Mouse (Mus musculus): ENCODE measurements around the gene Plekho2.

Plekho2 gene

DNA sequence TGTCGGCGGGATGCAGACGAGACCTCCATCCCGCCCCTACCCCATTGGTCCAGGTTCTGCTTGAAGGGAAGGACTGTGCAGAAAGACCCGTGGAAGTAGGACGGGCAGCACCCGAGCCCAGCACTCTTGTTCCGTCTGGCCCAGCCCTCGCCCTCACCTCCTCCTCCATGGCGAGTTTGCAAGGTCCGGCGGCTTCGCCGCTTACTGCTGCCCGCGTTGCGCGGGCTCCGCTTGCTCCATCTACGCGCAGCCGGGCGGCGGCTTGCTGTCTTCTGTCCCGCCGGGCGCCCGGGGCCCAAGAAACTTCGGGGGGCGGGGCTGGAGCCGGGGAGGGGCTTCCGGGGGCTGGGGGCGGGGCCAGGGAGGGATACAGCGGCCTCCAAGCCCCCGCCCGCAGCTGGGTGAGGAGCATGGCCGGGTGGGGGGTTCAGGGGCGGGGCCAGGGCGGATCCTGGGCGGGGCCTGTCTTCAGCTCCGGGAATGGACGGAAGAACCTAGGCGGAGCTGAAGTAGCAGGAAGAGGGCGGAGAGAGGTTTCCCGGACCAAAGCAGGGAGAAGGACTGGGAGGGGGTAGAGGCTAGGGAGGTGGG is at the start of gene Plekho2:
TSS of gene Plekho2 (minus strand) at position 260 of the 591 bp plus-strand sequence.
- peak; percentile 75 for DNase-seq

DNA sequence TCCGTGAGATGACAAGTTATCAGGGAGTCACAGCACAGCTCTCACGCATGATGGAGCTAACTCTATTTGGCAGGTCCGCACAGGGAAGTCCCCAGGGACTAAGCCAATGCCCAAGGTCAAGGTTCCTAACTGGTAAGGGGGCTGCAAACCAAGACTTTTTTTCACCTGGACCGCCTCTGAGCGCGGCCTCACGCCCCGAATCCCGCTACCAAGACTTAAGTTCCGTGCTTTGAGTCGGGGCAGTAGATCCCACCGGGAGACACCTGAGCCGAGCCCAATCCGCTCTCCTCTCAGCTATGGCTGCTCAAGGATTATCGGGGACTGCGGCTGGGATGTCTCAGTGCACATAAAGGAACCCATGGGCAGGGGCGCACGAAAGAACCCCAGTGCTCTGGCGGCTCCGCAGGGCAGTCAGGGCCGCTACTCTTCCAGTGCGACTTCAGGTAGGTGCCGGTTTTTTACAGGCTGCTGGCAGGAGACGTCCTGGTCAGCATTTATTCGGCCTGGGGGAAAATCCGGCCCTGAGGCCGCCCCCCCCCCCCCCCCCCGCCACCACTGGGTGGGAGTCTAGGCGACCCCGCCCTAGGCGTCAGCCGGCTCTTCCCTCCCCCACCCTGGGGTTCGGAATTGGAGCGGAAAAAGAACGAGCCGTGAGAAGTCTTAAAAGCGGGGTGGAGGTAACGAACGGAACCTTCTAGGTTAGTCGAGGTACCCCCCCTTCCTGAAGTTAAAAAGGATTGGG is 49.4 kb upstream of the Plekho2 start, which contains the start of gene Rbpms2:
TSS of gene Rbpms2 (plus strand) at position 624 of the 742 bp plus-strand sequence.
- DNase-seq: no peak

DNA sequence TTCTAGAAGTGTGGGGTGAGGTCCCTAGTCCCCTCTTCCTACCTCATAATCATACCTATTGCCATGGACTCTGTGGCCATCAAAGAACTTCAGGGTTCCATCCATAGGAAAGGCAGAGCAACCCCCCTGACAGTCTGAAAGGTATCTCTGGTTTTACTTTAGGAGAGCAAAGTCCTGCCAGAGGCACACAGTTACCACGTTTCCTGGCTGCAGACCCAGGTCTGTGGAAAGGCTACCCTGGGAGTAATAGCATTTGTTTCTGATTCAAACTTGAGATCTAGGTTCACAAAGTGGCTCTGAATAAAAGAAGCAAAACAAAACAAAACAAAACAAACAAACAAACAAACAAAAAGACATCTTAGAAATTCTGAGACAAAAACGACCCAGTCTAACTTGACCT is 44.4 kb upstream of the Plekho2 start:
- no peak for DNase-seq

GRCm38 (mm10) chr9:65622826-65623225 is 43.0 kb upstream of the Plekho2 start:
- no peak for DNase-seq

DNA sequence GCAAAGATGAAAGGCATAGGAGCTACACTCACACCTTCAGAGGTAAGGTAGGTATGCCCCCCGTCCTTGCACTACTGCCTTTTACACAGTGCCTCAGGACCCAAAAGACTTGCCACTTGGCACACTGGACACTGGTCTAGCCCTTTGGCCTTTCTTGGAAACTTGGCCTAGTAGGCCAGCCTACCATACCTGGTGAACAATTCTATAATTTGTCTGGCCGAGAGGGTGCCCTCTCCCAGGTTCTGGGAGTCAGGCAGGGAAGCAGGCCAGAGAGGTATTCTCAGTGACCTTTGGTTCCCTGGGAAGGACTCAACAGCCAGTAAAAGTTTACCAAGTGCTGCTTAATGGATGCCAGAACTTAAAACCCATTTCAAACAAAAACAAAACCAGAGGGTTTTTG is 41.8 kb upstream of the Plekho2 start:
- DNase-seq: no peak

DNA sequence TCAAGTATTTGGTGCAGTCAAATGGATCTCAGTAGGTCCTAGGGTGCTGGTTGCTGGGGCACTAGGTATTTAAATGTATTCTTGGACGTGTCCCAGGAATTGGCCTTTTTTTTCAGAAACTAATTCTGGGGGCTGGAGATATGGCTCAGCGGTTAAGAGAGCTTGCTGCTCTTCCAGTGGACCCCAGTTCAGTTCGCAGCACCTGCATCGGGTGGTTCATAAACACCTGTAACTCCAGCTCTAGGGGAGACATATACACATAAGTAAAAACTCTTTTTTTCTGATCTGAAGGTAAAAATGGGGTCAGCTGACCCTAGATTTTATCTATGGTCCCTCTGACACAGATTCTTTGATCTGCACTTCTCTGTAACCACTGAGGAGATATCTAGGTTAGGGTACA is 41.4 kb upstream of the Plekho2 start:
- no peak for DNase-seq

GRCm38 (mm10) chr9:65619311-65619710 is 39.5 kb upstream of the Plekho2 start:
- DNase-seq: no peak

GRCm38 (mm10) chr9:65613098-65613497 is 33.3 kb upstream of the Plekho2 start:
- no peak for DNase-seq

DNA sequence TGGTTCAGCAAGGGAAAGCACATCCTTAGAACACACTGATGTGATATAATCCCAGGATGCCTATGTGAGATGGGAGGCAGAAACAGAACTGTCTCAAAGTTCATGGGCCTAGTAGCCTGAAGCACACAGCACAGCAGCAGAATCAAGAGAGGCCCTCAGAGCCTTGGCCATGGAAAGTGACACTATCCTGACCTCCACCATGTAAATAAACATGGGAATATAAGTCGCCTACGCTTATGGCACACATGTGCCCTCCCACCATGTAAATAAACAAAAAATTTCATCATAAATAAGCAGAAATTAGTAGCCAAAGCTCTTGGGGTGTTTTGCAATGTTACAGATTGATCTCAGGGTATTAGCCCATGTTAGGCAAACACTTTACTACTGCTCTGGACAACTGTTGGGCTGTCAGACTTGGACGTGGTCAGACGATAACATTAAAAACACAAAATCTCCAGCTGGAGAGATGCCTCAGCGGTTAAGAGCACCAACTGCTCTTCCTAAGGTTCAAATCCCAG is 32.2 kb upstream of the Plekho2 start:
- DNase-seq: no peak

DNA sequence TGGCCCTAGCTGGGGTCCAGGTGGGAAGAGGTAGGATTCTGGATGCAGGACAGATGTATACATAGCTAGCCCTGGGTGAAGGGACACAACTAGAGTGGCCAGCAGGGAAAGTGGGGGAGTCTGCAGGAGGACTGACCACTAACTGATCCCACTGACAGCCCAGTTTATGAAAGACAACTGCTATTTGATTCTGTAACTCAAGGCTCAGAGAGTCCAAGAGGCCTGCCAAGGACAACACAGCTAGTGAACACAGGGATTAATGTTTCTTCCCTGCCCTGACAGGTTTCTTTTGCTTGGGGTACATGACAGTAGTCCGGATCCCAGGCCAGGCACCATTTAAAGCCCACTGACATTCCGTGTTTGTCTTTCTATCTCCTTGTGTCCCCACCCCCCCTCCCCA is 27.3 kb upstream of the Plekho2 start:
- no peak for DNase-seq

- no peak for DNase-seq
Observed at GRCm38 (mm10) chr9:65606321-65607109, 26.7 kb upstream of the Plekho2 start.

DNA sequence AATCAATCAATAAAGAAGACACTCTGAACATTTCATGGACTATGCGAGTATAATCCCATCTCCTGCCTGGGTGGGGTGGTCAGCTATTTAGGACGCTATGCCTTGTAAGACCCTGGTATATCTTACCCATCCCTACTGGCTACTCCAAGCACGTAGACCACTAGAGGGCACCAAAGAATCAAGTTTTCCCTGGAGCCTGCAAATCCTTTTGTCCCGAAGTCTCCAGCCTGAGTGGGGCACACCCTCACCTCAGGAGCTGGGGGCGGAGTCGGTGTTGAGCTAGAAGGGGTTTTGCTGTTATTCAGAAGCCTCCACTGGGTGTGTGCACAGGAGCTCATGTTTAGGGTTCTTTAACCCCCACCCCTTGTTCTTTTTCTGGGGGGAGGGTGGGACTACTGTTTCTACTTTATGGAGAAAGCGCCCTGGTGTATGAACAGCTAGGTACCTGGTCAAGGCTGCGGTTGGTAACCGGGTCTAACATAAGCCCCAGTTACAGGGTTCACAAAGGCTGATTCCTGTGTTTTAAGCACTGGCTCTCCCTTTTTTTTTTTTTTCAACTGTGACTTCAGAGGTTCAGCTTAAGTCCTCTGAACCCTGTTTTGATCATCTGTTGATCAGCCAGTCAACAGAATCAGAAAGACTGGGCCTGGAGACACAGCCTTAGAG is 25.8 kb upstream of the Plekho2 start:
- DNase-seq: peak; percentile 35

GRCm38 (mm10) chr9:65603401-65604102 is 23.7 kb upstream of the Plekho2 start:
- DNase-seq: no peak

GRCm38 (mm10) chr9:65600951-65601350 is 21.1 kb upstream of the Plekho2 start:
- DNase-seq: no peak

DNA sequence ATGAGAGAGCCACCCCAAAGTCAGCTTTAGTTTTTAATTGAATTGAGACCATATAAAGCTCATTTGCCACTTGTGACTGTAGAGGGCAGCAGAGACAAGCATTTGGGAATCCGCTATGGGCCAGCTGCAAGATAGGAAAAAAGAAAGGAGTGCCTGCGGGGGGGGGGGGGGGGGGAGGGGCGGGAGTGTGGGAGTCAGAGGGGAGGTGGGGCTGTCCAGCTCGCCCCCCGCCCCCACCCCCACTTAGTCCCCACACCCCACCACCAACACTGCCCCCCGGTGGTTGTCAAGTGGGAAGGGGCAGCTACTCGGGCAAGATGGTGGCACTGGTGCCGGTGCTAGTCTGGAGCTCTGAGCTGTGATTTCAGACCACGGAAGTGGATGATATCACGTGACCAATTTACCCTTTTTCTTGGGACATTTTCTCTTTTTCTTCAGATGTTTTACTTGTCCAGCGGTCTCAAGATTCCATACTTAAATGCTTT is 19.0 kb upstream of the Plekho2 start:
- no peak for DNase-seq

DNA sequence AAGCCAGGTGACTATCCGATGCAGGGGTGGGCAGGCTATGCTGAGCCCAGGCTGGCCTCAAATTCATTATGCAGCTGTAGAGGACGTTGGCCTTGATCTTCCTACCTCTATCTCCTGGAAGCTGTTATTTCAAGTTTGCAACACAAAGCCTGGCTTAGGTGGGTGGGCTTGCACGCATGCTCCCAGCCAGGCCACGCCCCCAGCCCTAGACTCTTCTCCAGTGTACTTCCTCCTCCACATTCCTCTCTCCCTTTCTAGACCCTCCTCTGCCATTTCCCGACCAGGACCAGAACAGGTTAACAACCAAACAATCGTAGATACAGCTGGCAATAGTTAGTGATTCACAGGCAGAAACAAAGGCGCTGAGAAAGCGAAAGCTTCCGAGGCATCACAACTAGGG is 13.8 kb upstream of the Plekho2 start:
- DNase-seq: no peak

DNA sequence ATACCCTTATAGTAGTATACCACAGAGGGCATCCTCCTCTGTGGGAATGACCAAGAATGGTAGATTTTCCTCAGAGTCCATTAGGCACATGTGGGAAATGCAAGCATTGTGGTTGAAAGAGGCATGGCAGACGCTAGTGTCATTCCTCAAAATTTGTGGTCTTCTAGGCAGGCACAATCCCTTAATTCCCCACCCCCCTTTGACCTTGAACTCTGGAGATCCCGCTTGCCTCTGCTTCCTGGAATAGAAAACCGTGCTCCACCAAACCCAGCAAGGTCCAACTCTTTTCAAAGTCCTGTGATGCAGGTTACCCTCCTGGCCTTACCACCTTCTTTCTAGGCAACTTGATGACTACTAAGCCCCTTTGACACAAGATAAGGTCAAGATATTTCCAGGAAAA is 12.9 kb upstream of the Plekho2 start:
- no peak for DNase-seq

- no peak for DNase-seq
Observed at GRCm38 (mm10) chr9:65589091-65589490, 9.3 kb upstream of the Plekho2 start.

DNA sequence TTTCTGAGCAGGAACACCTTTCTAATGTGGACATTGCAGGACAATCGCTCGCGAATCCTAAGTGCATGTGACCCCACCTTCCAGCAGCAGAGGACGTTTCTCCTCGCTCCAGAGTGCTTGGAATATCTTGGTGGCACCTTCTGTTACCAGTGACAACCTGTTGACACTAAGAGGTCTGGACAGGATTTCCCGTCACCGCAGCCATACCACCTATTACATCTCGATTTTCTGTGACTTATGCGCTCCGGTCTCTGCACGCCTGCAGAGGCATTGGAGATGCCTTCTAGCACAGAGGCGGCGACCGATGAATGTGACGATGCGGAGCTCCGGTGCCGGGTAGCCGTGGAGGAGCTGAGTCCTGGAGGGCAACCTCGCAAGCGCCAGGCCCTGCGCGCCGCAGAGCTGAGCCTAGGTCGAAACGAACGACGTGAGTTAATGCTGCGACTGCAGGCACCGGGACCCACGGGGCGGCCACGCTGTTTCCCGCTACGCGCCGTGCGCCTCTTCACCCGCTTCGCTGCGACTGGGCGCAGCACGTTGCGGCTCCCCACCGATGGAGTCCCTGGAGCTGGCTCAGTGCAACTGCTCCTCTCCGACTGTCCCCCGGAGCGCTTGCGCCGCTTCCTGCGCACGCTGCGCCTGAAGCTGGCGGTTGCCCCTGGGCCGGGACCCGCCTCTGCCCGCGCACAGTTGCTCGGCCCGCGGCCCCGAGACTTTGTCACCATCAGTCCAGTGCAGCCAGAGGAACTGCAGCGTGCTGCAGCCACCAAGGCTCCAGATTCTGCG is 7.9 kb upstream of the Plekho2 start:
- DNase-seq: no peak

DNA sequence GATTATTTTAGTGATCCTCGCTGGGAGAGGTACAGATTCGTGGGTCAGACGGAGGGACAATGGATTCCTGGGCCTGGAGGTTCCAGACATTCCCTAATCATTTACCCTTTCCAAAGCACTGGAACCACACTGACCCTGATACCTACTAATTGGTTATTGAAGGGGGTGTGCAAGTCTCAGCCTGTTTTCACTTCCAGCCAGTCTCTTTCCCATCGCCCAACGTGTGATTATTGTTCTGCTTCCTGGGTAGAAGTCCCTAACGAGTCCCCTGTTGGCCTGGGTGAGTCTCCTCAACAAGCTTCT is 7.4 kb upstream of the Plekho2 start:
- DNase-seq: no peak

- DNase-seq: no peak
Observed at GRCm38 (mm10) chr9:65586406-65587269, 6.8 kb upstream of the Plekho2 start, which contains the start of gene Pif1. Pif1 (plus strand) TSS chr9:65587160.

Measured in cerebellum, adult 11-12 months (tissue).